Mouse (Mus musculus): ENCODE results near the gene Cx3cr1.

Gene Cx3cr1

GRCm38 (mm10) chr9:119999636-120000035 is 70.0 kb downstream of the Cx3cr1 start:
- peak; percentile 64 to 74 for DNase-seq (ENCODE audit: low spot score in 2 of 2)

- DNase-seq (ENCODE audit: low spot score in 2 of 2), result no peak
Measured at GRCm38 (mm10) chr9:119998776-119999175, 70.9 kb downstream of the Cx3cr1 start.

- DNase-seq (ENCODE audit: low spot score in 2 of 2), result no peak
Measured at GRCm38 (mm10) chr9:119996080-119996479, 73.6 kb downstream of the Cx3cr1 start.

GRCm38 (mm10) chr9:119994207-119994606 is 75.5 kb downstream of the Cx3cr1 start:
- DNase-seq (ENCODE audit: low spot score in 2 of 2), result no peak

GRCm38 (mm10) chr9:119993092-119993844 is 76.4 kb downstream of the Cx3cr1 start:
- no peak for DNase-seq (ENCODE audit: low spot score in 2 of 2)

- DNase-seq (ENCODE audit: low spot score in 2 of 2), result no peak
Measured at GRCm38 (mm10) chr9:119991310-119991709, 78.4 kb downstream of the Cx3cr1 start.

- DNase-seq (ENCODE audit: low spot score in 2 of 2), result no peak
Measured at GRCm38 (mm10) chr9:119988304-119988703, 81.4 kb downstream of the Cx3cr1 start.

- DNase-seq (ENCODE audit: low spot score in 2 of 2), result no peak
Measured at GRCm38 (mm10) chr9:119985881-119986574, 83.7 kb downstream of the Cx3cr1 start.

- DNase-seq (ENCODE audit: low spot score in 2 of 2), result no peak
Measured at GRCm38 (mm10) chr9:119984536-119985011, 85.1 kb downstream of the Cx3cr1 start, which contains the start of gene Csrnp1. Gene Csrnp1 (minus strand): TSS chr9:119984658.

- DNase-seq (ENCODE audit: low spot score in 2 of 2), result peak; percentile 91 to 92
Measured at GRCm38 (mm10) chr9:119983585-119984535, 85.8 kb downstream of the Cx3cr1 start.

GRCm38 (mm10) chr9:119982956-119983551 is 86.6 kb downstream of the Cx3cr1 start:
- DNase-seq (ENCODE audit: low spot score in 2 of 2), result peak; percentile 65 to 72

GRCm38 (mm10) chr9:119982241-119982811 is 87.4 kb downstream of the Cx3cr1 start:
- peak; percentile 71 to 77 for DNase-seq (ENCODE audit: low spot score in 2 of 2)

GRCm38 (mm10) chr9:119981183-119982179 is 88.2 kb downstream of the Cx3cr1 start:
- peak; percentile 90 to 94 for DNase-seq (ENCODE audit: low spot score in 2 of 2)

- no peak for DNase-seq (ENCODE audit: low spot score in 2 of 2)
Measured at GRCm38 (mm10) chr9:119980770-119981182, 88.9 kb downstream of the Cx3cr1 start.

- DNase-seq (ENCODE audit: low spot score in 2 of 2), result no peak
Measured at GRCm38 (mm10) chr9:119979749-119980148, 89.9 kb downstream of the Cx3cr1 start.

- DNase-seq (ENCODE audit: low spot score in 2 of 2), result no peak
Measured at GRCm38 (mm10) chr9:119978811-119979441, 90.8 kb downstream of the Cx3cr1 start.

GRCm38 (mm10) chr9:119978151-119978810 is 91.4 kb downstream of the Cx3cr1 start:
- no peak for DNase-seq (ENCODE audit: low spot score in 2 of 2)

- no peak for DNase-seq (ENCODE audit: low spot score in 2 of 2)
Measured at GRCm38 (mm10) chr9:119977557-119978060, 92.1 kb downstream of the Cx3cr1 start.

All from heart, adult 9 months (tissue).